Mouse (Mus musculus): Measurements from ENCODE around the gene Rnf17. TPM values are rescaled to one million over a fixed set of nuclear protein-coding genes. Genes with fewer than 3 reads are reported as not detected.

Gene Rnf17
- polyA plus RNA-seq, 1 experiment = 0.41 TPM

GRCm38 (mm10) chr14:56512084-56512483 is 109.7 kb downstream of the Rnf17 start:
- DNase-seq (ENCODE audit: low read depth) = peak; percentile 52
- TF ChIP-seq POLR2A (IDR thresholded peaks at IDR 0.05; ENCODE audit: borderline replicate concordance, extremely low read depth, insufficient read depth, insufficient read length, poor library complexity, severe bottlenecking) (no peak), CTCF (IDR thresholded peaks at IDR 0.05; ENCODE audit: borderline replicate concordance, extremely low read depth, insufficient read depth, insufficient read length) (peak; percentile 60; the same call in 1 of the 2 replicates)

GRCm38 (mm10) chr14:56514775-56515174 is 112.4 kb downstream of the Rnf17 start:
- DNase-seq (ENCODE audit: low read depth) = no peak
- no peak for TF ChIP-seq POLR2A (IDR thresholded peaks at IDR 0.05; ENCODE audit: borderline replicate concordance, extremely low read depth, insufficient read depth, insufficient read length, poor library complexity, severe bottlenecking)

GRCm38 (mm10) chr14:56530788-56531187 is 128.4 kb downstream of the Rnf17 start:
- TF ChIP-seq POLR2A (IDR thresholded peaks at IDR 0.05; ENCODE audit: borderline replicate concordance, extremely low read depth, insufficient read depth, insufficient read length, poor library complexity, severe bottlenecking) (no peak), CTCF (IDR thresholded peaks at IDR 0.05; ENCODE audit: borderline replicate concordance, extremely low read depth, insufficient read depth, insufficient read length) (no peak)
- DNase-seq (ENCODE audit: low read depth) = no peak

DNA sequence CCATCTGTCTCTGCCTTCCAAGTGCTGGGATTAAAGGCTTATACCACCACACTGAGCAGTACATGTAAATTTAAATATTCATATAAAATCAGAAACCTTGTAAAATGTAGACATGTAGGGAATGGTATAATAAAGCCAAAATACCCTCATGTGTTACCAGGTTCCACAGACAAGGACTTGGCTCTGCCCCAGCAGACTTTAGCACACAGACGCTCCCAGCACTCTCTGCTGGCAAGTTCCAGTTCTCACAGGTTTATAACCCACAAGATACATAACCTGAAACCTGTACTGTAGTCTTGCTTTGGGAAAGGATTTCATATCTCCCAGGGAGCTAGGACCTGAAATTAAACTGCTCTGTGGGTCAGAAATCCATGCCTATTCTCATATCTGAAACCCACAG is 142.6 kb downstream of the Rnf17 start:
- TF ChIP-seq POLR2A (IDR thresholded peaks at IDR 0.05; ENCODE audit: borderline replicate concordance, extremely low read depth, insufficient read depth, insufficient read length, poor library complexity, severe bottlenecking) (no peak), CTCF (IDR thresholded peaks at IDR 0.05; ENCODE audit: borderline replicate concordance, extremely low read depth, insufficient read depth, insufficient read length) (no peak)
- peak; percentile 19 for DNase-seq (ENCODE audit: low read depth)

- no peak for DNase-seq (ENCODE audit: low read depth)
- TF ChIP-seq POLR2A (IDR thresholded peaks at IDR 0.05; ENCODE audit: borderline replicate concordance, extremely low read depth, insufficient read depth, insufficient read length, poor library complexity, severe bottlenecking) (no peak), CTCF (IDR thresholded peaks at IDR 0.05; ENCODE audit: borderline replicate concordance, extremely low read depth, insufficient read depth, insufficient read length) (no peak)
These were observed 143.1 kb downstream of the Rnf17 start for GRCm38 (mm10) chr14:56545491-56545890.

GRCm38 (mm10) chr14:56550960-56551359 is 148.6 kb downstream of the Rnf17 start:
- DNase-seq (ENCODE audit: low read depth) = no peak
- TF ChIP-seq POLR2A (IDR thresholded peaks at IDR 0.05; ENCODE audit: borderline replicate concordance, extremely low read depth, insufficient read depth, insufficient read length, poor library complexity, severe bottlenecking) = no peak
- no peak for TF ChIP-seq CTCF (IDR thresholded peaks at IDR 0.05; ENCODE audit: borderline replicate concordance, extremely low read depth, insufficient read depth, insufficient read length)

DNA sequence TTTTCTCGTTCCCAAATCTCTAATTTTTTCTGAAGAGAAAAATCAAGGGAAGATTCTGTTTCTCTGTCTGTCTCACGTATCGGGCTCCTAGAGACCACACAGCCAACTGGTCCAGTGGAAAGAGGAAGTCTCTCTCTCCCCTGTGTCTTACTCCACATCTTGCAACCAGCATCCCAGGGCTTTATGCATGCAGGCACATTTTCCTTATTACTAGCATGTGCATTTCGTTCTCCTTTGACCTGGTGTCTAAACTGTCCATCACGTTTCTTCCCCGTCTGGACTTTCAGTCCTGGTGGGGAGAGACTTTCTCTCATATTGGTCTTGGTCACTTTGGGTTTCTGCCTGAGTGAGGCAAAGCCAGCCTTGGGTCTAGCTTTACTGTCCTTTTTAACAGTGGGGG is 150.5 kb downstream of the Rnf17 start:
- TF ChIP-seq POLR2A (IDR thresholded peaks at IDR 0.05; ENCODE audit: borderline replicate concordance, extremely low read depth, insufficient read depth, insufficient read length, poor library complexity, severe bottlenecking) (no peak), CTCF (IDR thresholded peaks at IDR 0.05; ENCODE audit: borderline replicate concordance, extremely low read depth, insufficient read depth, insufficient read length) (no peak)
- no peak for DNase-seq (ENCODE audit: low read depth)

DNA sequence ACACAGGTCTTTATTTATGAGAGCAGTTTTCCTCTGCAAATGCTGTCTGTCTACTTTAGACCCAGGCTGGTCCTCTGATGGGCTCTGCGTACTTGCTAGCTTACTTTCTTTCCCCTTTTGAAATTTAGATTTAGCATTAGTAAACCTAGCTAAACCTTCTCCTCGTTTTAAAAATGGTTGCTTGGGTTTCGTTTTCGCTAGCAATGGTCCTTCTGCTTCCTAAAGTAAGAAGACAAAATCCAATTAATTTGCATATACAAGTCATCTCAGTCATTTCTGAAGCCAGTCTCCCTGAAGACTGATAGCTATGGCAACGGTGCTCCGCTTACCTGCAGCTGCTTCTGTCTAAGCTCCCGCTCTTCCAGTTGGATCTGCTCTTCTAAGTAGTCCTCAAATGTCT is 150.9 kb downstream of the Rnf17 start:
- no peak for DNase-seq (ENCODE audit: low read depth)
- no peak for TF ChIP-seq CTCF (IDR thresholded peaks at IDR 0.05; ENCODE audit: borderline replicate concordance, extremely low read depth, insufficient read depth, insufficient read length)
- no peak for TF ChIP-seq POLR2A (IDR thresholded peaks at IDR 0.05; ENCODE audit: borderline replicate concordance, extremely low read depth, insufficient read depth, insufficient read length, poor library complexity, severe bottlenecking)

DNA sequence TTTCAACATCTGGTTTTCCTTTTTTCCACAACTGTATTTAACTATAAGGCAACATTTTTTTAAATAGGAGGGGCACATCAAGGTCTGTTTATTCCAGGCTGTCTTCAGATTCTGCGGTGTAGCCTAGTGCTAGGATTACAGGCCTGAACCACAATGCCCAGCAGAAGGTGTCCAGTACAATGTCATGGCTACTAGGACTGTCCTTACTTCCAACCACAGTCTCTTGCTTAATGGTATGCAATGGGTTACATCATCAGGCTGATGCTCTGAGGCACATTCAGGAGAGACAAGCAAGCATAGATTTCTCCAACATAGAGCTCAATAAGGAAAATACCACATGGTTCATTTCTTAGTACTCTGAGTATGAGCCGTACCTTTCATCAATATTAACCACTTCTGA is 152.3 kb downstream of the Rnf17 start:
- DNase-seq (ENCODE audit: low read depth) = no peak
- TF ChIP-seq POLR2A (IDR thresholded peaks at IDR 0.05; ENCODE audit: borderline replicate concordance, extremely low read depth, insufficient read depth, insufficient read length, poor library complexity, severe bottlenecking) = no peak
- TF ChIP-seq CTCF (IDR thresholded peaks at IDR 0.05; ENCODE audit: borderline replicate concordance, extremely low read depth, insufficient read depth, insufficient read length) = no peak

GRCm38 (mm10) chr14:56559134-56559533 is 156.8 kb downstream of the Rnf17 start:
- DNase-seq (ENCODE audit: low read depth) = no peak
- TF ChIP-seq POLR2A (IDR thresholded peaks at IDR 0.05; ENCODE audit: borderline replicate concordance, extremely low read depth, insufficient read depth, insufficient read length, poor library complexity, severe bottlenecking) (no peak), CTCF (IDR thresholded peaks at IDR 0.05; ENCODE audit: borderline replicate concordance, extremely low read depth, insufficient read depth, insufficient read length) (no peak)

- no peak for TF ChIP-seq CTCF (IDR thresholded peaks at IDR 0.05; ENCODE audit: borderline replicate concordance, extremely low read depth, insufficient read depth, insufficient read length)
- DNase-seq (ENCODE audit: low read depth) = no peak
These were observed 165.1 kb downstream of the Rnf17 start for GRCm38 (mm10) chr14:56567476-56567875.

DNA sequence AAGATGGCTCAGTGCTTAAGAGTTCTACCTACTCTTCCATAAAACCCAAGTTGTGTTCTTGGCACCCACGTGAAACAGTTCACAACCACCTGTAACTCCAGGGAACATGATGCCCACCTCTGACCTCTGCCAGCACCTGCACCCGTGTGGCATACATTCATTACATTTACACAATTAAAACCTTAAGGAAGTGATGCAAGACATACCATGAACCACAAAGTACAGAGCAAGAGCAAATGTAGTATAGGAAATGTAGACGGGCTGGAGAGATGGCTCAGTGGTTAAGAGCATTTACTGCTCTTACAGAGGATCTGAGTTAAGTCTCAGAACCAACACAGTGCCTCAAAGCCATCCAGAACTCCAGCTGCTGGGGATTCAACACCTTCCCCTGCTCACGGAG is 166.7 kb downstream of the Rnf17 start:
- no peak for DNase-seq (ENCODE audit: low read depth)
- no peak for TF ChIP-seq POLR2A (IDR thresholded peaks at IDR 0.05; ENCODE audit: borderline replicate concordance, extremely low read depth, insufficient read depth, insufficient read length, poor library complexity, severe bottlenecking)
- TF ChIP-seq CTCF (IDR thresholded peaks at IDR 0.05; ENCODE audit: borderline replicate concordance, extremely low read depth, insufficient read depth, insufficient read length) = no peak

Data from brain, embryonic 14.5 days (tissue).